In genomic region chr6:147507186-147507585, GRCm38 (mm10) we compare ENCODE assay signal across 20 mouse cellular contexts. TPM values are rescaled to one million over a fixed set of nuclear protein-coding genes. Genes with fewer than 3 reads are reported as not detected.
DNase-seq lines count a peak whose midpoint lies in the region; ATAC-seq and TF ChIP-seq lines count a peak whose summit lies in the region.
"Had no signal": no experiment of that assay in that cellular context is flagged by ENCODE, and none has a peak within 500 bp of the region (broad histone marks: within the 10 kb centered on the region; RNA-seq: fewer than 3 reads in every experiment).

No protein-coding gene starts in this region.

- no peaks in the 10 kb centered on the region for H3K27me3 ChIP-seq in heart, adult 2 months (ENCODE audit: control insufficient read depth, insufficient read depth, low read length)
- no peaks in the 10 kb centered on the region for H3K27me3 ChIP-seq in heart, embryonic 14.5 days (ENCODE audit: control insufficient read depth, insufficient read depth, low read length)
- H3K27me3 ChIP-seq in heart, embryonic 11.5 days (ENCODE audit: control insufficient read depth, insufficient read depth, low read length), result no peaks in the 10 kb centered on the region
- no peaks in the 10 kb centered on the region for H3K27me3 ChIP-seq in embryonic facial prominence, embryonic 14.5 days (replicated peaks; ENCODE audit: control insufficient read depth, insufficient read depth, low read length)
- no peaks in the 10 kb centered on the region for H3K27me3 ChIP-seq in embryonic facial prominence, embryonic 15.5 days
- H3K27me3 ChIP-seq: intestine, embryonic 15.5 days; kidney, embryonic 15.5 days had no signal

- ATAC-seq in heart, embryonic 14.5 days (ENCODE audit: insufficient number of reproducible peaks, insufficient read depth, low FRiP score, low read depth), result no peak
- no peak for ATAC-seq in heart, embryonic 11.5 days (replicated peaks; ENCODE audit: insufficient number of reproducible peaks, low FRiP score, low TSS enrichment)
- ATAC-seq in embryonic facial prominence, embryonic 14.5 days (ENCODE audit: low read depth), result no peak
- ATAC-seq in embryonic facial prominence, embryonic 15.5 days (ENCODE audit: insufficient number of reproducible peaks, low FRiP score, low TSS enrichment, low read depth), result no peak
- ATAC-seq: forebrain, embryonic 14.5 days; intestine, embryonic 15.5 days had no signal

- intact Hi-C loops in heart, adult 2 months (cut with DNase I), result no loop called here
- intact Hi-C loops in heart, postnatal 36 days (cut with DNase I), result no loop called here

- no peaks in the 10 kb centered on the region for H3K36me3 ChIP-seq in heart, adult 2 months (ENCODE audit: control insufficient read depth, insufficient read depth, low read length)
- no peaks in the 10 kb centered on the region for H3K36me3 ChIP-seq in heart, embryonic 14.5 days (ENCODE audit: control insufficient read depth, insufficient read depth, low read length)
- H3K36me3 ChIP-seq in heart, embryonic 11.5 days (ENCODE audit: control insufficient read depth, insufficient read depth, low read length), result no peaks in the 10 kb centered on the region
- H3K36me3 ChIP-seq in embryonic facial prominence, embryonic 14.5 days (ENCODE audit: control insufficient read depth, insufficient read depth, low read length), result no peaks in the 10 kb centered on the region
- no peaks in the 10 kb centered on the region for H3K36me3 ChIP-seq in embryonic facial prominence, embryonic 15.5 days
- H3K36me3 ChIP-seq: forebrain, embryonic 10.5 days; hindbrain, embryonic 10.5 days; intestine, embryonic 15.5 days; kidney, embryonic 15.5 days had no signal

- H3K4me1 ChIP-seq in heart, adult 2 months (ENCODE audit: control insufficient read depth, insufficient read depth, low read length), result no peaks in the 10 kb centered on the region; the same call in 1 of the 2 replicates
- peaks cover 5 to 16% of the 10 kb centered on the region in 2 experiments for H3K4me1 ChIP-seq in heart, embryonic 14.5 days (ENCODE audit: control insufficient read depth in 2 of 2, insufficient read depth in 2 of 2, low read length in 2 of 2)
- H3K4me1 ChIP-seq in heart, embryonic 11.5 days (ENCODE audit: control insufficient read depth, insufficient read depth, low read length), result peaks cover 8% of the 10 kb centered on the region
- peaks cover 26% of the 10 kb centered on the region for H3K4me1 ChIP-seq in embryonic facial prominence, embryonic 14.5 days (ENCODE audit: control insufficient read depth, insufficient read depth, low read length)
- peaks cover 18% of the 10 kb centered on the region for H3K4me1 ChIP-seq in embryonic facial prominence, embryonic 15.5 days
- H3K4me1 ChIP-seq: forebrain, embryonic 10.5 days; hindbrain, embryonic 10.5 days; kidney, embryonic 15.5 days had no signal

- H3K9me3 ChIP-seq in heart, embryonic 14.5 days (ENCODE audit: control insufficient read depth, low read length), result no peaks in the 10 kb centered on the region
- H3K9me3 ChIP-seq in heart, embryonic 11.5 days (replicated peaks; ENCODE audit: control insufficient read depth, low read length), result no peaks in the 10 kb centered on the region
- no peaks in the 10 kb centered on the region for H3K9me3 ChIP-seq in embryonic facial prominence, embryonic 14.5 days (ENCODE audit: control insufficient read depth, low read length)
- H3K9me3 ChIP-seq in embryonic facial prominence, embryonic 15.5 days (replicated peaks), result no peaks in the 10 kb centered on the region
- H3K9me3 ChIP-seq: forebrain, embryonic 10.5 days; hindbrain, embryonic 10.5 days; intestine, embryonic 15.5 days; kidney, embryonic 15.5 days had no signal

- TF ChIP-seq CTCF in heart, adult 2 months (IDR thresholded peaks at IDR 0.05), result no peak

- H3K4me2 ChIP-seq in heart, embryonic 14.5 days (ENCODE audit: low read length), result peak overlapping the region; percentile 61; the same call in 1 of the 2 replicates
- H3K4me2 ChIP-seq in heart, embryonic 11.5 days, result no peak overlapping the region
- H3K4me2 ChIP-seq in embryonic facial prominence, embryonic 14.5 days (ENCODE audit: low read depth, low read length), result no peak overlapping the region
- 0 out of 2 replicates have a peak overlapping the region, but pooled peaks have one; percentile 2 for H3K4me2 ChIP-seq in embryonic facial prominence, embryonic 15.5 days (replicated peaks)
- H3K4me2 ChIP-seq: hindbrain, embryonic 14.5 days; intestine, embryonic 15.5 days; kidney, embryonic 15.5 days had no signal

- H3K4me3 ChIP-seq in heart, adult 2 months, result no peak overlapping the region
- no peak overlapping the region for H3K4me3 ChIP-seq in heart, embryonic 14.5 days (ENCODE audit: control insufficient read depth in 1 of 2, insufficient read depth in 1 of 2, low read depth in 1 of 2, low read length in 2 of 2)
- no peak overlapping the region for H3K4me3 ChIP-seq in heart, embryonic 11.5 days (ENCODE audit: low read depth, low read length)
- H3K4me3 ChIP-seq in embryonic facial prominence, embryonic 14.5 days (ENCODE audit: low read depth, low read length), result no peak overlapping the region
- no peak overlapping the region for H3K4me3 ChIP-seq in embryonic facial prominence, embryonic 15.5 days (replicated peaks)
- H3K4me3 ChIP-seq: forebrain, embryonic 10.5 days; hindbrain, embryonic 10.5 days; intestine, embryonic 15.5 days; kidney, embryonic 15.5 days had no signal

- DNase-seq in heart, adult 2 months, result no peak
- no peak for DNase-seq in heart, postnatal 36 days
- peak; percentile 47 for DNase-seq in embryonic facial prominence, embryonic 14.5 days (ENCODE audit: low spot score)
- no peak for DNase-seq in adrenal gland, adult 18-20 months (ENCODE audit: low spot score in 2 of 2)
- DNase-seq: adrenal gland, adult 8-10 months; adrenal gland, postnatal 36 days; cerebellum, adult 2 months; cerebellum, postnatal 10 days; gastrocnemius, postnatal 36 days; kidney, adult 2 months; kidney, postnatal 14 days had no signal

- H3K79me2 ChIP-seq in heart, adult 2 months (replicated peaks; ENCODE audit: control insufficient read depth, insufficient read depth, low read length), result no peaks in the 10 kb centered on the region

- WGBS in heart, adult 2 months, result 85% methylated on average over 6 of the region's 6 CpGs
- WGBS in heart, embryonic 14.5 days, result 81% methylated on average over 6 of the region's 6 CpGs
- 83% methylated on average over 6 of the region's 6 CpGs for WGBS in heart, embryonic 11.5 days (ENCODE audit: insufficient replicate concordance)
- WGBS in embryonic facial prominence, embryonic 14.5 days, result 59% methylated on average over 6 of the region's 6 CpGs
- 57% methylated on average over 6 of the region's 6 CpGs for WGBS in embryonic facial prominence, embryonic 15.5 days

- no peak for TF ChIP-seq EP300 in heart, adult 2 months (IDR thresholded peaks at IDR 0.05; ENCODE audit: insufficient read depth, low read depth, low read length)

- H3K9ac ChIP-seq in heart, adult 2 months (ENCODE audit: low read depth, low read length), result no peak overlapping the region
- H3K9ac ChIP-seq in heart, embryonic 14.5 days (ENCODE audit: low read length), result peak overlapping the region; percentile 9; the same call in 1 of the 2 replicates
- H3K9ac ChIP-seq in heart, embryonic 11.5 days (ENCODE audit: low read depth, low read length), result no peak overlapping the region
- no peak overlapping the region for H3K9ac ChIP-seq in embryonic facial prominence, embryonic 14.5 days (ENCODE audit: low read depth, low read length)
- H3K9ac ChIP-seq in embryonic facial prominence, embryonic 15.5 days, result no peak overlapping the region
- H3K9ac ChIP-seq: hindbrain, embryonic 14.5 days; intestine, embryonic 15.5 days; kidney, embryonic 15.5 days had no signal

- no peak for TF ChIP-seq POLR2A in heart, adult 2 months (IDR thresholded peaks at IDR 0.05; ENCODE audit: insufficient read depth, low read depth, low read length)

- H3K27ac ChIP-seq in heart, adult 2 months, result peak overlapping the region; percentile 77; the same call in 1 of the 2 replicates
- peak overlapping the region; percentile 41 to 59; a peak in 3 of 4 replicates for H3K27ac ChIP-seq in heart, embryonic 14.5 days (replicated peaks in 1 of 2; ENCODE audit: control insufficient read depth in 1 of 2, insufficient read depth in 1 of 2, low read depth in 2 of 2, low read length in 2 of 2)
- H3K27ac ChIP-seq in heart, embryonic 11.5 days (ENCODE audit: low read depth, low read length), result no peak overlapping the region
- H3K27ac ChIP-seq in embryonic facial prominence, embryonic 14.5 days (replicated peaks; ENCODE audit: low read depth, low read length), result peak overlapping the region; percentile 55; the same call in 1 of the 2 replicates
- H3K27ac ChIP-seq in embryonic facial prominence, embryonic 15.5 days (replicated peaks), result peak overlapping the region; percentile 48; the same call in 1 of the 2 replicates
- H3K27ac ChIP-seq: forebrain, embryonic 10.5 days; hindbrain, embryonic 10.5 days; hindbrain, embryonic 14.5 days; intestine, embryonic 15.5 days; kidney, embryonic 15.5 days had no signal

RNA-seq across cellular contexts. Expression of gene Ccdc91, which starts 31.6 kb away (rescaled TPM):
- 10 to 100 TPM; 27.2 to 27.7 TPM for total RNA-seq in heart, adult 2 months (2021)
- 16.2 and 22.0 TPM in 2 replicates for polyA plus RNA-seq in heart, adult 2 months (2012; rRNA removed)
- total RNA-seq in heart, postnatal 36 days (2021), result 10 to 100 TPM; 26.0 to 26.2 TPM
- 21.0 and 25.1 TPM in 2 replicates for polyA plus RNA-seq in heart, embryonic 14.5 days (2014; fragmentation: Nextera tagmentation; extraction: Ambion mirVana)
- 18.6 and 22.4 TPM in 2 replicates for polyA plus RNA-seq in heart, embryonic 11.5 days (2014; fragmentation: Nextera tagmentation; extraction: Ambion mirVana)
- polyA plus RNA-seq in embryonic facial prominence, embryonic 14.5 days (2014; fragmentation: Nextera tagmentation; extraction: Ambion mirVana), result 24.9 and 28.7 TPM in 2 replicates
- 31.0 and 31.2 TPM in 2 replicates for polyA plus RNA-seq in embryonic facial prominence, embryonic 15.5 days (2015; fragmentation: Nextera tagmentation; extraction: Ambion mirVana)
- total RNA-seq in adrenal gland, adult 18-20 months (2021), result 10 to 100 TPM; 44.6 to 57.9 TPM

Comparison
In these comparisons a context has a peak if more than half of its experiments do, and no peak if none do; other contexts are left out.
1. H3K4me2 ChIP-seq: peak in heart, embryonic 14.5 days (single experiment) and embryonic facial prominence, embryonic 15.5 days (single experiment); none in heart, embryonic 11.5 days (single experiment) and embryonic facial prominence, embryonic 14.5 days (single experiment).